Mouse (Mus musculus) liver, postnatal 0 days (tissue): Measurements from ENCODE around the gene Agbl3.

Experiments
- CTCF ChIP-seq: sonication (generic); IDR thresholded peaks from 2 replicates; pipeline ENCODE4 v1.5.1; 2016; ENCODE audit warnings: antibody characterized with exemption, low read depth
- EP300 ChIP-seq: IDR thresholded peaks from 2 replicates; pipeline ENCODE4 v1.6.1; 2016; ENCODE audit warnings: antibody characterized with exemption, low read depth, mild to moderate bottlenecking

GRCm38 (mm10) chr6:34832352-34832751 is 52.1 kb downstream of the Agbl3 start:
- no peak for TF ChIP-seq CTCF
- TF ChIP-seq EP300 = no peak
